Mouse (Mus musculus) megakaryocyte-erythroid progenitor cell, adult 5 weeks (primary cell): ENCODE results near the gene Olfr365. TPM values are rescaled to one million over a fixed set of nuclear protein-coding genes. Genes with fewer than 3 reads are reported as not detected.

Experiments used
- polyA plus RNA-seq: library from polyadenylated mRNA; stranded (reverse); fragments of >175 nt; gene quantifications from 2 replicates; pipeline ENCODE4 v1.2.3, GENCODE M21; 2012

Gene Olfr365
- polyA plus RNA-seq, result not detected in 2 replicates

GRCm38 (mm10) chr2:37187898-37188297, at the start of gene Olfr365:
Gene Olfr365 (plus strand): TSS chr2:37188198.

GRCm38 (mm10) chr2:37139022-37139421, 49.0 kb upstream of the Olfr365 start, which contains the start of gene Olfr364-ps1:
Gene Olfr364-ps1 (plus strand): TSS chr2:37139322.

GRCm38 (mm10) chr2:37211274-37211673, 23.3 kb downstream of the Olfr365 start, which contains the start of gene Olfr366:
Gene Olfr366 (plus strand): TSS chr2:37211574.

Other genes with a start within 250 kb of the Olfr365 start
- gene Olfr357, start 194.4 kb upstream of the Olfr365 start, polyA plus RNA-seq, result not detected in 2 replicates
- gene Olfr358, start 178.9 kb upstream of the Olfr365 start, polyA plus RNA-seq, result not detected in 2 replicates
- not detected in 2 replicates for gene Olfr360, start 122.5 kb upstream of the Olfr365 start, polyA plus RNA-seq
- gene Olfr361, start 98.9 kb upstream of the Olfr365 start, polyA plus RNA-seq, result not detected in 2 replicates
- gene Olfr362, start 70.3 kb upstream of the Olfr365 start, polyA plus RNA-seq, result not detected in 2 replicates
- not detected in 2 replicates for gene Olfr364-ps1, start 48.9 kb upstream of the Olfr365 start, polyA plus RNA-seq
- not detected in 2 replicates for gene Olfr366, start 23.4 kb downstream of the Olfr365 start, polyA plus RNA-seq
- gene Olfr368, start 138.3 kb downstream of the Olfr365 start, polyA plus RNA-seq, result not detected in 2 replicates
- 10.5 and 16.6 TPM in 2 replicates for gene Pdcl, start 171.1 kb downstream of the Olfr365 start, polyA plus RNA-seq
- gene Rc3h2, start 234.7 kb downstream of the Olfr365 start, polyA plus RNA-seq, result 0.72 and 1.1 TPM in 2 replicates